26 mouse cellular contexts compared by ENCODE assay signal in the genomic region with DNA sequence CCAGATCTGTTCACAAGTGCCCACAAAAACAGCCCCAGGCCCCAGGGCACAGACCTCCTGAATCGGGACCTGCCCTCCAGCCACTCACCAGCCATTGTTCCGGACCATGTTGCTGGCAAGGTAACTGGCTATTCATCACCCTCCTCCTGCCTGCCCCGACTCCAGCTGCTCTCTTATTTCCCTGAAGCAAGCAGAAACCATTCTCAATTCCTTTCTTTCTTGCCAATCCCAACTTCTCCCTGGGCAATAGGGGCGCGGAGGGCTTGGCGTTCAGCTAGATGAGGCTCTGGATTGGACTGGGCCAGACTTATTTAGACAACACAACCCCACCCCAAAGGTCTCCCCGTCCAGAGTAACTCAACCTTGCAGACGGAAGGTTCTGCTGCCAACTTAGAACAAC. TPM values are rescaled to one million over a fixed set of nuclear protein-coding genes. Genes with fewer than 3 reads are reported as not detected.
A peak's percentile ranks its signal among the peaks of the same experiment; 100 is the strongest.
DNase-seq lines count a peak whose midpoint lies in the region; ATAC-seq and TF ChIP-seq lines count a peak whose summit lies in the region.
"Had no signal": no experiment of that assay in that cellular context is flagged by ENCODE, and none has a peak within 500 bp of the region (broad histone marks: within the 10 kb centered on the region; RNA-seq: fewer than 3 reads in every experiment).

No protein-coding gene starts in this region.

- no peak for TF ChIP-seq CTCF in brain, embryonic 14.5 days (IDR thresholded peaks at IDR 0.05; ENCODE audit: borderline replicate concordance, extremely low read depth, insufficient read depth, insufficient read length)

- DNase-seq in limb, embryonic 10.5 days (ENCODE audit: low spot score), result no peak
- DNase-seq in Muller cell, postnatal 12 days (ENCODE audit: inconsistent ontology term), result peak; percentile 72
- peak; percentile 41 for DNase-seq in brain, embryonic 14.5 days (ENCODE audit: low read depth)
- no peak for DNase-seq in liver, embryonic 11.5 days (ENCODE audit: low spot score)
- DNase-seq: adrenal gland, adult 8-10 months; adrenal gland, postnatal 14 days; adrenal gland, postnatal 36 days; cerebellum, adult 11 months; cerebellum, adult 18-20 months; cerebellum, adult 8-10 months; cerebellum, adult 9-11 months; cerebellum, postnatal 14 days; cerebellum, postnatal 36 days; embryo, embryonic 11 days had no signal

- ATAC-seq in limb, embryonic 12.5 days (ENCODE audit: insufficient number of reproducible peaks, insufficient read depth, low FRiP score, low TSS enrichment, low read depth), result no peak
- ATAC-seq in liver, embryonic 11.5 days (replicated peaks; ENCODE audit: low FRiP score), result no peak
- ATAC-seq: activated CD4-positive, CD25-positive, alpha-beta regulatory T cell, adult 4 months; forebrain, embryonic 14.5 days; forebrain, embryonic 16.5 days; Patski had no signal

- no peak overlapping the region for H3K4me2 ChIP-seq in limb, embryonic 12.5 days
- no peak overlapping the region for H3K4me2 ChIP-seq in liver, embryonic 11.5 days
- H3K4me2 ChIP-seq: embryonic facial prominence, embryonic 13.5 days; embryonic facial prominence, embryonic 15.5 days; forebrain, embryonic 12.5 days had no signal

- 0 out of 2 replicates have a peak overlapping the region, but pooled peaks have one; percentile 18 for H3K9ac ChIP-seq in limb, embryonic 12.5 days (replicated peaks)
- no peak overlapping the region for H3K9ac ChIP-seq in liver, embryonic 11.5 days (ENCODE audit: low read depth, low read length)
- H3K9ac ChIP-seq: embryonic facial prominence, embryonic 13.5 days; embryonic facial prominence, embryonic 15.5 days; forebrain, embryonic 12.5 days had no signal

- peaks cover 52% of the 10 kb centered on the region for H3K27me3 ChIP-seq in limb, embryonic 12.5 days
- H3K27me3 ChIP-seq in limb, embryonic 10.5 days (ENCODE audit: low read depth, poor library complexity, severe bottlenecking), result peaks cover 53% of the 10 kb centered on the region
- H3K27me3 ChIP-seq in liver, embryonic 11.5 days (replicated peaks; ENCODE audit: control insufficient read depth, insufficient read depth, low read length), result peaks cover 49% of the 10 kb centered on the region
- H3K27me3 ChIP-seq: Patski had no signal

- H3K4me1 ChIP-seq in limb, embryonic 12.5 days (replicated peaks), result peaks cover 19% of the 10 kb centered on the region
- peaks cover 26% of the 10 kb centered on the region for H3K4me1 ChIP-seq in limb, embryonic 10.5 days
- H3K4me1 ChIP-seq in liver, embryonic 11.5 days (replicated peaks; ENCODE audit: control insufficient read depth, insufficient read depth, low read length), result peaks cover 6% of the 10 kb centered on the region; the same call in 1 of the 2 replicates

- H3K36me3 ChIP-seq in limb, embryonic 12.5 days, result no peaks in the 10 kb centered on the region
- H3K36me3 ChIP-seq in limb, embryonic 10.5 days, result no peaks in the 10 kb centered on the region
- H3K36me3 ChIP-seq in liver, embryonic 11.5 days (ENCODE audit: control insufficient read depth, insufficient read depth, low read length), result no peaks in the 10 kb centered on the region
- H3K36me3 ChIP-seq: embryonic facial prominence, embryonic 13.5 days; embryonic facial prominence, embryonic 15.5 days; forebrain, embryonic 10.5 days; forebrain, embryonic 12.5 days had no signal

- H3K27ac ChIP-seq in limb, embryonic 12.5 days, result no peak overlapping the region
- no peak overlapping the region for H3K27ac ChIP-seq in limb, embryonic 10.5 days
- no peak overlapping the region for H3K27ac ChIP-seq in liver, embryonic 11.5 days (ENCODE audit: low read depth, low read length)
- H3K27ac ChIP-seq: embryonic facial prominence, embryonic 13.5 days; embryonic facial prominence, embryonic 15.5 days; forebrain, embryonic 10.5 days; forebrain, embryonic 12.5 days had no signal

- 68% methylated on average over 8 of the region's 8 CpGs for WGBS in limb, embryonic 12.5 days
- WGBS in limb, embryonic 10.5 days, result 71% methylated on average over 8 of the region's 8 CpGs
- WGBS in liver, embryonic 11.5 days, result 68% methylated on average over 8 of the region's 8 CpGs

- H3K4me3 ChIP-seq in limb, embryonic 12.5 days (replicated peaks), result no peak overlapping the region
- H3K4me3 ChIP-seq in limb, embryonic 10.5 days, result no peak overlapping the region
- H3K4me3 ChIP-seq in liver, embryonic 11.5 days (ENCODE audit: low read depth, low read length), result no peak overlapping the region
- H3K4me3 ChIP-seq: embryonic facial prominence, embryonic 13.5 days; embryonic facial prominence, embryonic 15.5 days; erythroblast, embryonic 14.5 days; forebrain, embryonic 10.5 days; forebrain, embryonic 12.5 days had no signal

- H3K9me3 ChIP-seq in limb, embryonic 12.5 days, result no peaks in the 10 kb centered on the region
- H3K9me3 ChIP-seq in limb, embryonic 10.5 days (replicated peaks), result no peaks in the 10 kb centered on the region
- H3K9me3 ChIP-seq in liver, embryonic 11.5 days (ENCODE audit: control insufficient read depth, low read length), result no peaks in the 10 kb centered on the region
- H3K9me3 ChIP-seq: embryonic facial prominence, embryonic 13.5 days; embryonic facial prominence, embryonic 15.5 days; forebrain, embryonic 10.5 days; forebrain, embryonic 12.5 days had no signal

- no peak for TF ChIP-seq POLR2A in brain, embryonic 14.5 days (IDR thresholded peaks at IDR 0.05; ENCODE audit: borderline replicate concordance, extremely low read depth, insufficient read depth, insufficient read length, poor library complexity, severe bottlenecking)

RNA-seq across cellular contexts. Expression of a gene that starts 11.7 kb away (rescaled TPM):
- 0.43 and 0.63 TPM in 2 replicates for polyA plus RNA-seq in limb, embryonic 12.5 days (2016; fragmentation: Nextera tagmentation; extraction: Ambion mirVana)
- 0.14 and 0.29 TPM in 2 replicates for polyA plus RNA-seq in limb, embryonic 10.5 days (2016; fragmentation: Nextera tagmentation; extraction: Ambion mirVana)
- 21.3 and 29.0 TPM in 2 replicates for polyA plus RNA-seq in brain, embryonic 14.5 days (2012; rRNA removed)
- 0.45 and 0.64 TPM in 2 replicates for polyA plus RNA-seq in liver, embryonic 11.5 days (2014; fragmentation: Nextera tagmentation; extraction: Ambion mirVana)
- polyA plus RNA-seq: activated CD4-positive, CD25-positive, alpha-beta regulatory T cell, adult 4 months; erythroblast, embryonic 14.5 days had no signal

RNA-seq across cellular contexts. Expression of a gene that starts 18.9 kb away (rescaled TPM):
- 0.46 and 0.51 TPM in 2 replicates for polyA plus RNA-seq in limb, embryonic 12.5 days (2016; fragmentation: Nextera tagmentation; extraction: Ambion mirVana)
- 0.13 and 0.19 TPM in 2 replicates for polyA plus RNA-seq in limb, embryonic 10.5 days (2016; fragmentation: Nextera tagmentation; extraction: Ambion mirVana)
- polyA plus RNA-seq in brain, embryonic 14.5 days (2012; rRNA removed), result 0.11 and 0.19 TPM in 2 replicates
- 0.19 TPM in 1 of 2 replicates, not detected in the other for polyA plus RNA-seq in liver, embryonic 11.5 days (2014; fragmentation: Nextera tagmentation; extraction: Ambion mirVana)
- polyA plus RNA-seq: activated CD4-positive, CD25-positive, alpha-beta regulatory T cell, adult 4 months; C2C12; erythroblast, embryonic 14.5 days; forebrain, embryonic 12.5 days; forebrain, embryonic 14.5 days; forebrain, embryonic 16.5 days had no signal

RNA-seq across cellular contexts. Expression of a gene that starts 36.1 kb away (rescaled TPM):
- not detected in 2 replicates for polyA plus RNA-seq in limb, embryonic 12.5 days (2016; fragmentation: Nextera tagmentation; extraction: Ambion mirVana)
- not detected in 2 replicates for polyA plus RNA-seq in limb, embryonic 10.5 days (2016; fragmentation: Nextera tagmentation; extraction: Ambion mirVana)
- 0.03 TPM in 1 of 2 replicates, not detected in the other for polyA plus RNA-seq in brain, embryonic 14.5 days (2012; rRNA removed)
- polyA plus RNA-seq in liver, embryonic 11.5 days (2014; fragmentation: Nextera tagmentation; extraction: Ambion mirVana), result not detected in 2 replicates
- polyA plus RNA-seq: activated CD4-positive, CD25-positive, alpha-beta regulatory T cell, adult 4 months; C2C12; embryonic facial prominence, embryonic 11.5 days; embryonic facial prominence, embryonic 13.5 days; embryonic facial prominence, embryonic 15.5 days; erythroblast, embryonic 14.5 days; forebrain, embryonic 10.5 days; forebrain, embryonic 12.5 days; forebrain, embryonic 14.5 days; forebrain, embryonic 16.5 days had no signal

RNA-seq across cellular contexts. Expression of a gene that starts 40.9 kb away (rescaled TPM):
- 0.08 TPM in 1 of 2 replicates, not detected in the other for polyA plus RNA-seq in limb, embryonic 12.5 days (2016; fragmentation: Nextera tagmentation; extraction: Ambion mirVana)
- polyA plus RNA-seq in limb, embryonic 10.5 days (2016; fragmentation: Nextera tagmentation; extraction: Ambion mirVana), result 0.05 and 0.06 TPM in 2 replicates
- polyA plus RNA-seq in brain, embryonic 14.5 days (2012; rRNA removed), result 0.10 TPM in 1 of 2 replicates, not detected in the other
- 0.42 and 1.2 TPM in 2 replicates for polyA plus RNA-seq in liver, embryonic 11.5 days (2014; fragmentation: Nextera tagmentation; extraction: Ambion mirVana)
- polyA plus RNA-seq: activated CD4-positive, CD25-positive, alpha-beta regulatory T cell, adult 4 months; embryonic facial prominence, embryonic 13.5 days; erythroblast, embryonic 14.5 days; forebrain, embryonic 10.5 days; forebrain, embryonic 12.5 days; forebrain, embryonic 14.5 days; forebrain, embryonic 16.5 days had no signal

RNA-seq across cellular contexts. Expression of a gene that starts 56.2 kb away (rescaled TPM):
- polyA plus RNA-seq in limb, embryonic 12.5 days (2016; fragmentation: Nextera tagmentation; extraction: Ambion mirVana), result not detected in 2 replicates
- not detected in 2 replicates for polyA plus RNA-seq in limb, embryonic 10.5 days (2016; fragmentation: Nextera tagmentation; extraction: Ambion mirVana)
- polyA plus RNA-seq in brain, embryonic 14.5 days (2012; rRNA removed), result 0.69 and 0.93 TPM in 2 replicates
- not detected in 2 replicates for polyA plus RNA-seq in liver, embryonic 11.5 days (2014; fragmentation: Nextera tagmentation; extraction: Ambion mirVana)
- polyA plus RNA-seq: activated CD4-positive, CD25-positive, alpha-beta regulatory T cell, adult 4 months; C2C12; embryonic facial prominence, embryonic 11.5 days; embryonic facial prominence, embryonic 13.5 days; embryonic facial prominence, embryonic 15.5 days; erythroblast, embryonic 14.5 days; forebrain, embryonic 10.5 days; forebrain, embryonic 12.5 days; forebrain, embryonic 16.5 days had no signal

Comparison
In these comparisons a context has a peak if more than half of its experiments do, and no peak if none do; other contexts are left out.
1. DNase-seq: peak in Muller cell, postnatal 12 days (single experiment) and brain, embryonic 14.5 days (single experiment); none in limb, embryonic 10.5 days (single experiment) and liver, embryonic 11.5 days (single experiment).
2. RNA of a gene that starts 11.7 kb away (polyA plus RNA-seq): 21.3 to 29.0 TPM in brain, embryonic 14.5 days; 0.45 to 0.64 TPM in liver, embryonic 11.5 days, 0.43 to 0.63 TPM in limb, embryonic 12.5 days and 0.14 to 0.29 TPM in limb, embryonic 10.5 days; every median in the first group is over 10 times any median in the second.